Mouse (Mus musculus): ENCODE data around the gene Magi2. TPM values are rescaled to one million over a fixed set of nuclear protein-coding genes. Genes with fewer than 3 reads are reported as not detected.

Gene Magi2
- polyA plus RNA-seq, 1 experiment from 2014 or later: 6.8 TPM

- Histone ChIP-seq H3K36me3 (no peaks in the 10 kb centered on the region), H3K27ac (no peak overlapping the region), H3K4me2 (replicated peaks) (no peak overlapping the region), H3K4me3 (no peak overlapping the region), H3K9me3 (no peaks in the 10 kb centered on the region), H3K4me1 (no peaks in the 10 kb centered on the region), H3K9ac (no peak overlapping the region), H3K27me3 (no peaks in the 10 kb centered on the region)
- ATAC-seq (ENCODE audit: low FRiP score, low read depth): no peak
- WGBS: 80% methylated on average over 2 of the region's 2 CpGs
Measured at GRCm38 (mm10) chr5:19780076-19780475, 553.2 kb downstream of the Magi2 start.

DNA sequence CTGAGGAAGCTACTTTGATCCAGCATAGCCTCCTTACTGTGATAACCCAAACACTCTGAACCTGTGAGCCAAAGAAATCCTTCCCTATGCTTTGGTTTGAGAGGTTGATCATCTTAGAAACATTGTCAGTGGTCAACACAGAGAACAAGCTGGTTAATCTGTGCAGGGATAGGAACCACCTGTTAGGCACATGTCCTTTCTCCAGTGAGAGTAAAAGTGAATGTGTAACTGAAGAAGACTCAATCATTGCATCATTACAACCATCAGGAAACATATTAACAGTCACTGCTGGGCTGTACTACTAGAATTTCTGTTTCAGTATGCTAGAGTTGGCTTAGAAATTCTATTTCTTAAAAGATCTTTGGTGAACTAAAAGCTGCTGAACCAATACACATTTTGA lies 558.5 kb downstream of the Magi2 start:
- no peaks in the 10 kb centered on the region for H3K4me1 ChIP-seq
- no peaks in the 10 kb centered on the region for H3K9me3 ChIP-seq
- no peak overlapping the region for H3K27ac ChIP-seq
- H3K4me3 ChIP-seq: no peak overlapping the region
- H3K36me3 ChIP-seq: no peaks in the 10 kb centered on the region
- no peak overlapping the region for H3K9ac ChIP-seq
- H3K27me3 ChIP-seq: no peaks in the 10 kb centered on the region
- no peak overlapping the region for H3K4me2 ChIP-seq (replicated peaks)
- no peak for ATAC-seq (ENCODE audit: low FRiP score, low read depth)

DNA sequence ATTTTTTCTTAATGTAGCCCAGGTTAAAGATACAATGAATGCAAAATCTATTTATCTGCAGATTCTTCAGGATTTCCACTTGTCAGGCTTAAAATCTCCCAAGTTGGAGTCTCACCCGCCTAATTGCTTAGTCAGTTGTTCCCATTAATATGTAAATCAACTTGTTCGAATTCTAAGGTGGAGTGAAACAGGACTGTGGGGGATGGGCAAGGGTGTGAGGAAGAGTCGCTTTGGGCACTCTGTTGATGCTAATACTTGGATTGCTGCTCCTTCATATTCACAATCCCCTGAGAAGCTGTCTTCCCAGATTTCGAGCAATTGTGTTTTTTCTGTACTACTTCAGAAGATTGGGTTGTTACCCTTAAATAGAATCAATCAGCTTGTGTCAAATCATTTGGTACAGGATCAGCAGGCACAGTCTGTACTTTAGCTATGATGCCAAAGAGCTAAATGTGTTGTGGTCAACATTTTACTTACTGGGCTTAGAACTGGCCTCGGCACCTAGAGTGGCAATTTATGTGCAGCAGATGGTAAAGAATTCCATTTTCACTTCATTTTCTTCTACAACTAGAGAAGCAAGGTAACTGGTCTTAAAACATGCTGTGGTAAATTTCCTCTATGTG lies 560.8 kb downstream of the Magi2 start:
- Histone ChIP-seq H3K36me3 (no peaks in the 10 kb centered on the region), H3K4me1 (no peaks in the 10 kb centered on the region), H3K27me3 (no peaks in the 10 kb centered on the region), H3K9ac (no peak overlapping the region), H3K4me2 (replicated peaks) (no peak overlapping the region), H3K9me3 (peaks cover 5% of the 10 kb centered on the region; the same call in 1 of the 2 replicates), H3K4me3 (no peak overlapping the region), H3K27ac (no peak overlapping the region)
- WGBS: 44% methylated on average over 5 of the region's 5 CpGs
- no peak for ATAC-seq (ENCODE audit: low FRiP score, low read depth)

DNA sequence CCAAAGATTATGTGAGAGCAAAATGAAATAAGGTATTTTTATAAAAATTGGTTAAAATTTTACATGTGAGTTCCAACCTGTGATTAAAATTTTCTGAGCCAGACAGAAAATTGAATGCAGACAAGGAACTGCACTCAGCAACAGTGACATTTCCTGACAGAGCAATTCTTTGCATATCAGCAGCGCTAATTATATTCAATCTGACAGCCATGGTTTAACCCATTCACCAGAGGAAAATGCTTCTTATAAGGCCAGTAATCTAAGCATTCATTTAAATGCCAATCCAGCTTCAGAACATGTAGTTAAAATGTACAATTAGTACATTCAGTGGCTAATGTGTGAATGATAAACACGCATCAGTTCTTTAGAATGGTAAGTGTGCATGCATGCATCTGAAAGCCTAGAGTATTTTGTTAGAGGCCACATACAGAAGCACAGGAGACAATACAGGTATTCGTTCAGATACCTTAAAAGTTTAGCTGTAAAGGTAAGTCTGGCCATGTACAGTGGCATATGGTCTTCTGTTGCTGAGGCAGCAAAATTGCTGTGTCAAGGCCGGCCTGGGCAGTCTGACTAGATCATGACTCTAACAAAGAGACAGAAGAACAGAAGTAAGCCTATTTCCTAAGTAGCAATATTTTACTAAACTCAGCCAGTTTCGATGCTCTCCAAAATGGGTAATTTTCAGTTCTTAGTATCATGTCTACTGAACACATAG lies 576.4 kb downstream of the Magi2 start:
- no peak overlapping the region for H3K9ac ChIP-seq
- WGBS: 90% methylated on average over 5 of the region's 5 CpGs

GRCm38 (mm10) chr5:19822502-19822901 lies 595.7 kb downstream of the Magi2 start:
- Histone ChIP-seq H3K4me2 (replicated peaks) (no peak overlapping the region), H3K9me3 (no peaks in the 10 kb centered on the region), H3K9ac (no peak overlapping the region), H3K27ac (no peak overlapping the region), H3K4me3 (no peak overlapping the region), H3K4me1 (no peaks in the 10 kb centered on the region), H3K36me3 (no peaks in the 10 kb centered on the region), H3K27me3 (no peaks in the 10 kb centered on the region)
- ATAC-seq (ENCODE audit: low FRiP score, low read depth): no peak
- 84% methylated on average over 2 of the region's 2 CpGs for WGBS

More for the DNA sequence above, 576.4 kb downstream of the Magi2 start:
- Histone ChIP-seq H3K27me3 (no peaks in the 10 kb centered on the region), H3K36me3 (no peaks in the 10 kb centered on the region), H3K27ac (no peak overlapping the region), H3K4me1 (no peaks in the 10 kb centered on the region), H3K4me3 (no peak overlapping the region), H3K4me2 (replicated peaks) (no peak overlapping the region), H3K9me3 (no peaks in the 10 kb centered on the region)
- no peak for ATAC-seq (ENCODE audit: low FRiP score, low read depth)

- Histone ChIP-seq H3K27me3 (no peaks in the 10 kb centered on the region), H3K27ac (no peak overlapping the region), H3K36me3 (no peaks in the 10 kb centered on the region), H3K4me1 (no peaks in the 10 kb centered on the region), H3K9ac (no peak overlapping the region), H3K4me2 (replicated peaks) (no peak overlapping the region), H3K4me3 (no peak overlapping the region), H3K9me3 (no peaks in the 10 kb centered on the region)
- no peak for ATAC-seq (ENCODE audit: low FRiP score, low read depth)
- WGBS: 64% methylated on average over 2 of the region's 2 CpGs
Measured at GRCm38 (mm10) chr5:19825943-19826342, 599.1 kb downstream of the Magi2 start.

- no peak for ATAC-seq (ENCODE audit: low FRiP score, low read depth)
- Histone ChIP-seq H3K4me3 (no peak overlapping the region), H3K4me2 (replicated peaks) (no peak overlapping the region), H3K27me3 (no peaks in the 10 kb centered on the region), H3K27ac (no peak overlapping the region), H3K9ac (no peak overlapping the region), H3K9me3 (no peaks in the 10 kb centered on the region), H3K36me3 (no peaks in the 10 kb centered on the region), H3K4me1 (no peaks in the 10 kb centered on the region)
- WGBS: 92% methylated on average over 2 of the region's 2 CpGs
Measured at GRCm38 (mm10) chr5:19829341-19829740, 602.5 kb downstream of the Magi2 start.

- no peaks in the 10 kb centered on the region for H3K27me3 ChIP-seq
- no peak overlapping the region for H3K9ac ChIP-seq
- 56% methylated on average over 2 of the region's 2 CpGs for WGBS
- no peaks in the 10 kb centered on the region for H3K36me3 ChIP-seq
- ATAC-seq (ENCODE audit: low FRiP score, low read depth): peak; percentile 71; the same call in 1 of the 2 replicates
- no peak overlapping the region for H3K4me3 ChIP-seq
- no peak overlapping the region for H3K27ac ChIP-seq
- no peaks in the 10 kb centered on the region for H3K9me3 ChIP-seq
- H3K4me2 ChIP-seq (replicated peaks): no peak overlapping the region
- H3K4me1 ChIP-seq: 0 out of 2 replicates have a peak, but pooled peaks cover 3% of the 10 kb centered on the region
Measured at GRCm38 (mm10) chr5:19862854-19863253, 636.0 kb downstream of the Magi2 start.

GRCm38 (mm10) chr5:19870406-19870805 lies 643.6 kb downstream of the Magi2 start:
- Histone ChIP-seq H3K36me3 (no peaks in the 10 kb centered on the region), H3K4me3 (no peak overlapping the region), H3K9me3 (no peaks in the 10 kb centered on the region), H3K9ac (no peak overlapping the region), H3K27ac (no peak overlapping the region), H3K4me2 (replicated peaks) (no peak overlapping the region), H3K4me1 (no peaks in the 10 kb centered on the region), H3K27me3 (no peaks in the 10 kb centered on the region)
- ATAC-seq (ENCODE audit: low FRiP score, low read depth): peak; percentile 15; the same call in 1 of the 2 replicates
- 89% methylated on average over 4 of the region's 4 CpGs for WGBS

DNA sequence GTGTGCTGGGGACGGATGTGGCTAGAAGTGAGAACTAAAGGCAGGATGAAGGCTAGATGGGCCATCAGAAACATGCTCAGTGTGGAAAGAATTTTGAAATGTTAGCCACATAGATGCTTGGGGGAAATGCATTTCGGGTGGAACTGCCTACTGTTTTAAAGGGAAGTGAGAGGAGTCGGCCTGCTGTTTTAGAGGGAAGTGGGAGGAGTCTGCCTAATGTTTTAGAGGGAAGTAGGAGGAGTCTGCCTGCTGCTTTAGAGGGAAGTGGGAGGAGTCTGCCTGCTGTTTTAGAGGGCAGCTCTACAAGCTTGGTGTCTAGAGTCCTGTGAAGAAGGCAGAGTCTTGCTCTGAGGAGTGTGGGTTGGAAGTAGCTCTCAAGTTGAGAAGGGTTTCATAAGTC lies 664.9 kb downstream of the Magi2 start:
- Histone ChIP-seq H3K4me1 (no peaks in the 10 kb centered on the region), H3K36me3 (no peaks in the 10 kb centered on the region), H3K27me3 (no peaks in the 10 kb centered on the region), H3K9ac (no peak overlapping the region), H3K27ac (no peak overlapping the region), H3K4me2 (replicated peaks) (no peak overlapping the region), H3K9me3 (no peaks in the 10 kb centered on the region), H3K4me3 (no peak overlapping the region)
- ATAC-seq (ENCODE audit: low FRiP score, low read depth): no peak
- 77% methylated on average over 3 of the region's 3 CpGs for WGBS

- no peaks in the 10 kb centered on the region for H3K27me3 ChIP-seq
- no peak for ATAC-seq (ENCODE audit: low FRiP score, low read depth)
- no peak overlapping the region for H3K4me2 ChIP-seq (replicated peaks)
- H3K27ac ChIP-seq: no peak overlapping the region
- no peaks in the 10 kb centered on the region for H3K4me1 ChIP-seq
- H3K4me3 ChIP-seq: no peak overlapping the region
- WGBS: 82% methylated on average over 6 of the region's 6 CpGs
- H3K36me3 ChIP-seq: no peaks in the 10 kb centered on the region
- H3K9me3 ChIP-seq: no peaks in the 10 kb centered on the region
- H3K9ac ChIP-seq: no peak overlapping the region
Measured at GRCm38 (mm10) chr5:19895893-19896292, 669.1 kb downstream of the Magi2 start.

GRCm38 (mm10) chr5:19901625-19902024 lies 674.8 kb downstream of the Magi2 start:
- 80% methylated on average over 8 of the region's 8 CpGs for WGBS
- Histone ChIP-seq H3K9ac (no peak overlapping the region), H3K9me3 (no peaks in the 10 kb centered on the region), H3K4me2 (replicated peaks) (no peak overlapping the region), H3K27me3 (peaks cover 4% of the 10 kb centered on the region), H3K4me1 (no peaks in the 10 kb centered on the region), H3K36me3 (no peaks in the 10 kb centered on the region), H3K4me3 (no peak overlapping the region), H3K27ac (no peak overlapping the region)
- ATAC-seq (ENCODE audit: low FRiP score, low read depth): no peak

- no peak overlapping the region for H3K4me3 ChIP-seq
- peaks cover 10% of the 10 kb centered on the region for H3K4me1 ChIP-seq
- no peak overlapping the region for H3K4me2 ChIP-seq (replicated peaks)
- H3K9ac ChIP-seq: no peak overlapping the region
- H3K9me3 ChIP-seq: no peaks in the 10 kb centered on the region
- no peak overlapping the region for H3K27ac ChIP-seq
- H3K36me3 ChIP-seq: no peaks in the 10 kb centered on the region
- WGBS: 71% methylated on average over 4 of the region's 4 CpGs
- peaks cover 22% of the 10 kb centered on the region for H3K27me3 ChIP-seq
- ATAC-seq (ENCODE audit: low FRiP score, low read depth): no peak
Measured at GRCm38 (mm10) chr5:19906636-19907035, 679.8 kb downstream of the Magi2 start.

Data from limb, embryonic 13.5 days (tissue).